Mouse (Mus musculus) hindlimb bud, embryonic 11.5 days (tissue): ENCODE results near the gene Cd68.
"Not testable (repeated sequence)": the region's sequence is repeated elsewhere in the genome, so short reads cannot be mapped to it uniquely, and the experiment has no call there.

ENCODE experiments used
- DNase-seq: peaks from one replicate; pipeline ENCODE4 v3.0.0-alpha.2; 2012; ENCODE audit warnings: low read depth, low spot score; ENCODE audit errors: extremely low spot score

The Cd68 gene

DNA sequence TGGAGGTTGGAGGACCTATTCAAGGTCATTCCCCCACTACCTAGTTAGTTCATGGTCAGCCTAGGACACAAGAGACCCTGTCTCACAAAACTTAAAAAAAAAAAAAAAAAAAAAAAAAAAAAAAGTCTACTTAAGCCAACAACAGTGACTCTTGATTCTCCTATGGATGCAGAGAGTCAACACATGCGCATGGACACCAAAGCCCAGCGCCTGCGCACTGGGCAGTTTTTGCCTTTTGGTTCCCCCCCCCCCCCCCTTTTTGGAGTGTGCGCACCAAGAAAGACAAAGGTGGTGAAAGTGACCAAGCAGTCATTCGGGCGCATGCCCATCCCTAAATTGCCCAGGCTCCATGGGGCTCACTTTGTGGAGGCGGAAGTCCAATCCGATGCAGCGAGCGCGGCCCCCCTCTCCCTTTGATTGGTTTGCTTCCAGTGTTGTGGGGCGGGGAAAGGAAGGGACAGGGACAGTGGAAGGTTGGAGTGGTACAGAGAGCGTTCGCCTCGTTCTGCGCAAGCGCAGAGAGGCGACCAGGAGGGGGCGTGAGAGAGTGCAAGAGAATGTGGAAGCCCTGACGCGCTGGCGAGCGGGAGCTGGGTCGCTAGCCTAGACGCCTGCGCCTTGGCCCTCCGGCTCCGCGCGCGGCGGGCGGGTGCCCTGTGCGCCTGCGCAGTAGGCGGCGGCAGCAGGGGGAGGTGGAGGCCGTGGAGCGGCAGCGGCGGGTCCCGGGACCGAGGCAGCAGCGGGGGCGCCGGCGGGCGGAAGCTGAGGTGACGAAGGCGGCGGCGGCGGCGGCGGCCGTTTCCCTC lies 33.5 kb downstream of the Cd68 start, which contains the start of gene Fxr2:
Gene Fxr2 (plus strand): TSS at position 707 of the 806 bp plus-strand sequence.
- DNase-seq, result peak; percentile 100

- no peak for DNase-seq
Measured at GRCm38 (mm10) chr11:69629802-69630201, 36.2 kb downstream of the Cd68 start.

- DNase-seq, result peak; percentile 88
Measured at GRCm38 (mm10) chr11:69628286-69628685, 37.7 kb downstream of the Cd68 start.

GRCm38 (mm10) chr11:69624339-69624738 lies 41.6 kb downstream of the Cd68 start:
- not testable (repeated sequence) for DNase-seq

GRCm38 (mm10) chr11:69623006-69623405 lies 42.9 kb downstream of the Cd68 start:
- DNase-seq, result no peak

DNA sequence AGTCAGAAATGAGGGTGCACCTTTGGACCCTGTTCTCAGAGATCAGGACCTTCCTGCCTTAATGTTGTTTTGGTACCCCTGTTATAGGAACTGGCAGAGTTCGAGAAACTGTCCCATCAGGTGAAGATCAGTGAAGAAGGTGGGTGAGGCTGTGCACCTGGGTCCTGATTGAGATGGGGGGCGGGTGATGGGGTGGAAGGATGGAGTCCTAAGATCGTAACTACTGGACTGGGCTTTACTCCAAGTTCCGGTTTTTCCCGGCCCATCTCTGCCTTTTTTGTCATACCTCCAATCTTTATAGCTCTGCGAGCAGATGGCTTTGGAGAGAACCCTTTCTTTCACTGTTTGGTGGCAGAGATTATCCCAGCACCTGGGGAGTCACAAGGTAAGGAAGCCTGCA lies 43.5 kb downstream of the Cd68 start:
- DNase-seq, result no peak

- no peak for DNase-seq
Measured at GRCm38 (mm10) chr11:69621571-69622268, 44.2 kb downstream of the Cd68 start, which contains the start of gene Sat2. Sat2 (plus strand) TSS chr11:69622024.

DNA sequence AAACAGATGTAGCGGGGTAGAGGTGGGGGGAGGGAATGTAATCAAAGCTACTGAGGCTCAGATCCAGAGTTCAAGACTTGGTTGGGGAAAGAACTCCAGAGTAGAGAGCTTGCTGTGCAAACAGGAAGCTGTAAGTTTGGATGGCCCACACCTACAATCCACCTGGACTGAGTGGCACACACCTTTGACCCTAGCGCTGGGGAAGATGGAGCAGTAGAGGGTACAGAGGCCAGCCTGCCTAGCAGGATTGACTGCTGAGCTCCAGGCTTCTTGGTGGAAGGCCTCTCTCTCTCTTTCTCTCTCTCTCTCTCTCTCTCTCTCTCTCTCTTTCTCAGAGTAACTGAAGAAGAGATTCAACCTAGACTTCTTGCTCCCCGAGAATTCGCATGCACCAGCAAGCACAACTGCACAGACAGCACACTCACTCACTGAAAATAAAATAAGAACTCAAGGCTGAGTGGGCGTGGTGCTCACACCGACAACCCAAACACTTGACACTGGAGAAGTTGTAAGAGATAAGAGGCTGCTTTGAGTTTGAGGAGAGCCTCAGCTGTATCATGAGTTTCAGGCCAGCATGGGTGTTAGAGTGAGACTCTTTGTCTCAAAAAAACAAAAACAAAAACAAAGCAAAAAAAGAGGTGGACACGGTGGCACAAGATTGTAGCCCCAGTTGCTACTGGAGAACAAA lies 45.4 kb downstream of the Cd68 start:
- no peak for DNase-seq

DNA sequence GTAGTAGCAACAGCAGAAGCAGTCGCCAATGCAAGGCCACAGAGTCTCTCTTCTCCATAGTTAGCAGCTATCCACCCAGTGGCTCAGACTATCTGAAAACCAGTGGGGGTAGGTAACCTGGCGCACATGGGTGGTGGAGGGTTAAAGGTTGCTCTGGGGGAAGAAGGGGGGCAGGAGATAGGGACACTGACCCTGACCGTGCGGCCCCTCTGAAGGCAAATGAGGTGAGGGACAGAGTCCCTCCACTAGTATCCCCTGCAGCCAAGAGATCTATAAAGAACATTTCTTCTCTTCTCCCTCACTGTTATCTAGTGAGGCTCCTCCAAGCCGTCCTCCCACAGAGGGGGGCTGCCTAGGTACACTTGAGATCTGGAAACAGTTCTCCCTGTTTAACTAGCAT lies 48.1 kb downstream of the Cd68 start, which contains the start of gene Shbg:
Gene Shbg (minus strand): TSS at position 101 of the 400 bp plus-strand sequence.
- DNase-seq, result no peak

DNA sequence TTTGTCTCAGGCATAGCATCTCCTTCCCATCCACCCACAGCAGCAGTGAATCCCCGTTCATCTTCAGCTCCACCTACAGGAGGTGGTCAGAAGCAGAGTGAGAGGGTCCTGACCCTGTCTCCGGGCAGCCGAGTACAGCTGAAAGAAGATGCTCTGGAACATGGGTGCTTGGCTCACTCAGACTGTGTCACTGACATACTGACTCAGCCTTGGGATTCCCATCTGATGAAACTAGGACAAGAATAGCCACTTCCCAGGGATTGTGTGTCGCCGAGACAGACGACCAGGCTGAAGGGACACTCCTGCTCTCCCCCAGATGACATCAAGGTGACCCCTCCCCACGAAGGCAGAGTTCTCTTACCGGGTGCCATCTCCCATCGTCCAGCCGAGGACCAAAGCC lies 49.2 kb downstream of the Cd68 start:
- DNase-seq, result no peak

- DNase-seq, result not testable (repeated sequence)
Measured at GRCm38 (mm10) chr11:69614257-69614588, 51.7 kb downstream of the Cd68 start.
